Mouse (Mus musculus): Measurements from ENCODE around the gene Vmn1r127. TPM values are rescaled to one million over a fixed set of nuclear protein-coding genes. Genes with fewer than 3 reads are reported as not detected.

Vmn1r127 gene
- polyA plus RNA-seq (2014; fragmentation: Illumina TruSeq; extraction: RNeasy Lipid Tissue Mini Kit (QIAGEN cat#74804); ENCODE audit: low read depth, low replicate concordance): not detected

DNA sequence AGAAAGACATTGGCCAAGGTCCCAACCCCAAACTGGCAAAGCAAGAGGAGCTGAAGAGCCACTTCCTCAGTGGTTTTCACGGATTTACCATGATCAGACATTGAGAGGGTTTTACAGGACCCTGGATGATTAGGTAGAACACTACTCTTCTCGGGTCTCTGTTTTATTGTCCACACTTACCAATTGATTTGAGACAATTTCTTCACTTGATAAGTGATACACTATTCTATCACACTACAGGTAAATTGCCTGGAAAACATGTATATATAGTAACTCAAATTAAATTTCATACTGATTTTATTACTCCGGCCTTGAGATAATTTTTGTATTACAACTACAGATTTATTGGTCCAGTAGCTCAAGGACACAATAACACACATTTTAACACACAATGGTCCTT, at the start of gene Vmn1r127:
Gene Vmn1r127, minus strand, starts transcription at position 101 of the 400 bp plus-strand sequence.

DNA sequence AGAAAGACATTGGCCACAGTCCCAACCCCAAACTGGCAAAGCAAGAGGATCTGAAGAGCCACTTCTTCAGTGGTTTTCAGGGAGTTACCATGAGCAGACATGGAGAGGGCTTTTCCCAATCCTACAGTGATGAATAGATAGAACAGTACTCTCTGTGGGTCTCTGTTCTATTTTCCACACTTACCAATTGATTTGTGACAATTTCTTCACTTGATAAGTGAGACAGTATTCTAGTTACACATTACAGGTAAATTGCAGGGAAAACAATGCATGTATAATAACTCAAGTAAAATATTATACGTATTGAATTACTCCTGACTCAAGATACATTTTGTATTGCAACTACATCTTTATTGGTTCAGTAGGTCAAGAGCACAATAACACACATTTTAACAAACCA, 41.5 kb upstream of the Vmn1r127 start, which contains the start of gene Vmn1r129:
Gene Vmn1r129, minus strand, starts transcription at position 101 of the 400 bp plus-strand sequence.

DNA sequence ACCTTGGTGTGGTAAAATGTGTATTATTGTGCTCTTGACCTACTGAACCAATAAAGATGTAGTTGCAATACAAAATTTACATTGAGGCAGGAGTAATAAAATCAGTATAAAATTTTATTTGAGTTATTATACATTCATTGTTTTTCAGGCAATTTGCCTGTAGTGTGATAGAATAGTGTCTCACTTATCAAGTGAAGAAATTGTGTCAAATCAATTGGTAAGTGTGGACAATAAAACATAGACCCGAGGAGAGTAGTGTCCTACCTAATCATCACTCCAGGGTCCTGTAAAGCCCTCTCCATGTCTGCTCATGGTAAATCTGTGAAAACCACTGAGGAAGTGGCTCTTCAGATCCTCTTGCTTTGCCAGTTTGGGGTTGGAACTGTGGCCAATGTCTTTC, 29.4 kb upstream of the Vmn1r127 start, which contains the start of gene Vmn1r128:
Gene Vmn1r128, plus strand, starts transcription at position 301 of the 400 bp plus-strand sequence.

DNA sequence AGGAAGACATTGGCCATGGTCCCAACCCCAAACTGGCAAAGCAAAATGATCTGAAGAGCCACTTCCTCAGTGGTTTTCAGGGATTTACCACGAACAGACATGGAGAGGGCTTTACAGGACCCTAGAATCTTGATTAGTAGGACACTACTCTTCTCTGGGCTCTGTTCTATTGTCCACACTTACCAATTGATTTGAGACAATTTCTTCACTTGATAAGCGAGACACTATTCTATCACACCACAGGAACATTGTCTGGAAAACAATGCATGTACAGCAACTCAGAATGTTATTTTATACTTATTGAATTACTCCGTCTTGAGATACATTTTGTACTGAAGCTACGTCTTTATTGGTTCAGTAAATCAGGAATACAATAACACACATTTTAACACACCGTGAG, 18.3 kb downstream of the Vmn1r127 start, which contains the start of gene Vmn1r126:
Gene Vmn1r126, minus strand, starts transcription at position 101 of the 400 bp plus-strand sequence.

GRCm38 (mm10) chr7:21271879-21272278, 47.8 kb downstream of the Vmn1r127 start, which contains the start of gene Vmn1r125:
TSS of gene Vmn1r125 (plus strand) at chr7:21272179.

Other genes starting within 250 kb of the Vmn1r127 start
- not detected for gene Vmn1r121, start 221.3 kb downstream of the Vmn1r127 start, polyA plus RNA-seq (2014; fragmentation: Illumina TruSeq; extraction: RNeasy Lipid Tissue Mini Kit (QIAGEN cat#74804); ENCODE audit: low read depth, low replicate concordance)
- gene Vmn1r122, start 185.7 kb downstream of the Vmn1r127 start, polyA plus RNA-seq (2014; fragmentation: Illumina TruSeq; extraction: RNeasy Lipid Tissue Mini Kit (QIAGEN cat#74804); ENCODE audit: low read depth, low replicate concordance): not detected
- gene Vmn1r123, start 157.7 kb downstream of the Vmn1r127 start, polyA plus RNA-seq (2014; fragmentation: Illumina TruSeq; extraction: RNeasy Lipid Tissue Mini Kit (QIAGEN cat#74804); ENCODE audit: low read depth, low replicate concordance): not detected
- not detected for gene Gm5157, start 129.4 kb downstream of the Vmn1r127 start, polyA plus RNA-seq (2014; fragmentation: Illumina TruSeq; extraction: RNeasy Lipid Tissue Mini Kit (QIAGEN cat#74804); ENCODE audit: low read depth, low replicate concordance)
- not detected for gene Vmn1r124, start 59.2 kb downstream of the Vmn1r127 start, polyA plus RNA-seq (2014; fragmentation: Illumina TruSeq; extraction: RNeasy Lipid Tissue Mini Kit (QIAGEN cat#74804); ENCODE audit: low read depth, low replicate concordance)
- gene Vmn1r125, start 47.7 kb downstream of the Vmn1r127 start, polyA plus RNA-seq (2014; fragmentation: Illumina TruSeq; extraction: RNeasy Lipid Tissue Mini Kit (QIAGEN cat#74804); ENCODE audit: low read depth, low replicate concordance): not detected
- not detected for gene Vmn1r126, start 18.4 kb downstream of the Vmn1r127 start, polyA plus RNA-seq (2014; fragmentation: Illumina TruSeq; extraction: RNeasy Lipid Tissue Mini Kit (QIAGEN cat#74804); ENCODE audit: low read depth, low replicate concordance)
- gene Vmn1r128, start 29.5 kb upstream of the Vmn1r127 start, polyA plus RNA-seq (2014; fragmentation: Illumina TruSeq; extraction: RNeasy Lipid Tissue Mini Kit (QIAGEN cat#74804); ENCODE audit: low read depth, low replicate concordance): not detected
- not detected for gene Vmn1r129, start 41.4 kb upstream of the Vmn1r127 start, polyA plus RNA-seq (2014; fragmentation: Illumina TruSeq; extraction: RNeasy Lipid Tissue Mini Kit (QIAGEN cat#74804); ENCODE audit: low read depth, low replicate concordance)
- not detected for gene Gm6882, start 112.9 kb upstream of the Vmn1r127 start, polyA plus RNA-seq (2014; fragmentation: Illumina TruSeq; extraction: RNeasy Lipid Tissue Mini Kit (QIAGEN cat#74804); ENCODE audit: low read depth, low replicate concordance)
- not detected for gene Vmn1r130, start 191.9 kb upstream of the Vmn1r127 start, polyA plus RNA-seq (2014; fragmentation: Illumina TruSeq; extraction: RNeasy Lipid Tissue Mini Kit (QIAGEN cat#74804); ENCODE audit: low read depth, low replicate concordance)
- not detected for gene Vmn1r131, start 226.2 kb upstream of the Vmn1r127 start, polyA plus RNA-seq (2014; fragmentation: Illumina TruSeq; extraction: RNeasy Lipid Tissue Mini Kit (QIAGEN cat#74804); ENCODE audit: low read depth, low replicate concordance)